Mouse (Mus musculus) forebrain, postnatal 0 days (tissue): ENCODE measurements around the gene Axin2. TPM values are rescaled to one million over a fixed set of nuclear protein-coding genes. Genes with fewer than 3 reads are reported as not detected.

Experiments used
- ATAC-seq: fragments of 200-750 bp; cut with Nextera tagmentation; 2 replicates; pipeline ENCODE4 v1.8.0; 2017; ENCODE audit warnings: mild to moderate bottlenecking, moderate library complexity
- DNase-seq: peaks from one replicate; pipeline ENCODE4 v3.0.0-alpha.2; 2015
- H3K27ac ChIP-seq: fragments of 300-500 bp; sonication (generic); 2 replicates; pipeline ENCODE4 v1.5.1; 2014; ENCODE audit warnings: low read depth, mild to moderate bottlenecking, antibody characterized with exemption, low read length, moderate library complexity, mixed read lengths
- H3K27me3 ChIP-seq: fragments of 300-500 bp; sonication (generic); 2 replicates; pipeline ENCODE4 v1.6.1; 2014; ENCODE audit warnings: mild to moderate bottlenecking, low read length, mixed read lengths; ENCODE audit not compliant: insufficient read depth
- H3K36me3 ChIP-seq: fragments of 300-500 bp; sonication (generic); 2 replicates; pipeline ENCODE4 v1.6.1; 2014; ENCODE audit warnings: mild to moderate bottlenecking, moderate library complexity; ENCODE audit not compliant: insufficient read depth
- H3K4me1 ChIP-seq: fragments of 300-500 bp; sonication (generic); 2 replicates; pipeline ENCODE4 v1.6.1; 2014; ENCODE audit warnings: antibody characterized with exemption; ENCODE audit not compliant: insufficient read depth
- H3K4me2 ChIP-seq: fragments of 300-500 bp; sonication (generic); 2 replicates; pipeline ENCODE4 v1.6.1; 2014; ENCODE audit warnings: low read depth, mild to moderate bottlenecking, moderate library complexity
- H3K4me3 ChIP-seq: fragments of 300-500 bp; sonication (generic); 2 replicates; pipeline ENCODE4 v1.5.1; 2014; ENCODE audit warnings: low read depth, low read length, mixed read lengths
- H3K9ac ChIP-seq: fragments of 300-500 bp; sonication (generic); 2 replicates; pipeline ENCODE4 v1.6.1; 2014; ENCODE audit warnings: mild to moderate bottlenecking
- H3K9me3 ChIP-seq: fragments of 300-500 bp; sonication (generic); 2 replicates; pipeline ENCODE4 v1.6.1; 2016; ENCODE audit warnings: low read length
- CTCF ChIP-seq: sonication (generic); IDR thresholded peaks from 2 replicates; pipeline ENCODE4 v1.5.1; 2016; ENCODE audit warnings: antibody characterized with exemption, control low read depth, low read depth
- WGBS: fragments of 180-500 bp; shearing (Covaris S2); extraction: QIAGEN DNeasy Blood & Tissue Kit; methylation state at CpG from one replicate; pipeline ENCODE4 v1.1.7; 2014; 5-methylcytosine and 5-hydroxymethylcytosine counted together
- polyA plus RNA-seq: library from polyadenylated mRNA; unstranded; fragments of >200 nt; fragmentation: Nextera tagmentation; extraction: Ambion mirVana; gene quantifications from 2 replicates; pipeline ENCODE4 v1.2.1, GENCODE M21; 2015
- total RNA-seq: library from RNA; depleted of rRNA; stranded (reverse); fragments of >200 nt; gene quantifications from 2 replicates; pipeline ENCODE4 v1.2.3, GENCODE M21; 2014

The Axin2 gene
- total and polyA plus RNA-seq, 2 experiments from 2014 or later, result 5.0 to 35.6 TPM

- no peaks in the 10 kb centered on the region for H3K4me1 ChIP-seq
- no peak overlapping the region for H3K4me3 ChIP-seq
- H3K9me3 ChIP-seq, result no peaks in the 10 kb centered on the region
- no peak overlapping the region for H3K27ac ChIP-seq
- no peak overlapping the region for H3K9ac ChIP-seq
- 62% methylated on average over 5 of the region's 5 CpGs for WGBS
- peaks cover 13% of the 10 kb centered on the region; the same call in 1 of the 2 replicates for H3K36me3 ChIP-seq
- ATAC-seq (no peak), DNase-seq (no peak)
- TF ChIP-seq CTCF, result no peak
- no peaks in the 10 kb centered on the region for H3K27me3 ChIP-seq
- no peak overlapping the region for H3K4me2 ChIP-seq
Measured at GRCm38 (mm10) chr11:108952343-108952742, 32.2 kb downstream of the Axin2 start.

- ATAC-seq (no peak), DNase-seq (no peak)
- no peaks in the 10 kb centered on the region for H3K9me3 ChIP-seq
- no peak overlapping the region for H3K4me2 ChIP-seq
- 95% methylated on average over 4 of the region's 4 CpGs for WGBS
- no peaks in the 10 kb centered on the region for H3K4me1 ChIP-seq
- TF ChIP-seq CTCF, result no peak
- H3K9ac ChIP-seq, result no peak overlapping the region
- H3K27ac ChIP-seq, result no peak overlapping the region
- peaks cover 5% of the 10 kb centered on the region; the same call in 1 of the 2 replicates for H3K36me3 ChIP-seq
- H3K4me3 ChIP-seq, result no peak overlapping the region
- no peaks in the 10 kb centered on the region for H3K27me3 ChIP-seq
Measured at GRCm38 (mm10) chr11:108955943-108956342, 35.8 kb downstream of the Axin2 start.

GRCm38 (mm10) chr11:108958349-108958748 is 38.2 kb downstream of the Axin2 start:
- H3K4me3 ChIP-seq, result no peak overlapping the region
- no peak overlapping the region for H3K9ac ChIP-seq
- H3K27ac ChIP-seq, result no peak overlapping the region
- H3K9me3 ChIP-seq, result no peaks in the 10 kb centered on the region
- H3K36me3 ChIP-seq, result no peaks in the 10 kb centered on the region
- no peak for ATAC-seq
- no peaks in the 10 kb centered on the region for H3K4me1 ChIP-seq
- 32% methylated on average over 5 of the region's 5 CpGs for WGBS
- no peaks in the 10 kb centered on the region for H3K27me3 ChIP-seq
- TF ChIP-seq CTCF, result no peak
- no peak for DNase-seq
- no peak overlapping the region for H3K4me2 ChIP-seq

- DNase-seq, result no peak
- H3K4me2 ChIP-seq, result no peak overlapping the region
- H3K4me1 ChIP-seq, result no peaks in the 10 kb centered on the region
- TF ChIP-seq CTCF, result no peak
- no peak overlapping the region for H3K4me3 ChIP-seq
- no peak overlapping the region for H3K9ac ChIP-seq
- no peaks in the 10 kb centered on the region for H3K27me3 ChIP-seq
- WGBS, result 42% methylated on average over 5 of the region's 5 CpGs
- no peaks in the 10 kb centered on the region for H3K36me3 ChIP-seq
- no peaks in the 10 kb centered on the region for H3K9me3 ChIP-seq
- H3K27ac ChIP-seq, result no peak overlapping the region
- ATAC-seq, result no peak
Measured at GRCm38 (mm10) chr11:108959196-108959595, 39.0 kb downstream of the Axin2 start.

- ATAC-seq (no peak), DNase-seq (no peak)
- TF ChIP-seq CTCF, result no peak
- H3K27ac ChIP-seq, result no peak overlapping the region
- no peaks in the 10 kb centered on the region for H3K9me3 ChIP-seq
- H3K27me3 ChIP-seq, result no peaks in the 10 kb centered on the region
- H3K9ac ChIP-seq, result no peak overlapping the region
- no peak overlapping the region for H3K4me3 ChIP-seq
- WGBS, result 1% methylated on average over 11 of the region's 11 CpGs
- H3K4me1 ChIP-seq, result no peaks in the 10 kb centered on the region
- H3K36me3 ChIP-seq, result no peaks in the 10 kb centered on the region
- H3K4me2 ChIP-seq, result no peak overlapping the region
Measured at GRCm38 (mm10) chr11:108961651-108962065, 41.5 kb downstream of the Axin2 start.

GRCm38 (mm10) chr11:108963476-108964232 is 43.5 kb downstream of the Axin2 start:
- ATAC-seq, result no peak
- no peak overlapping the region for H3K4me2 ChIP-seq
- H3K36me3 ChIP-seq, result no peaks in the 10 kb centered on the region
- no peaks in the 10 kb centered on the region for H3K4me1 ChIP-seq
- H3K9ac ChIP-seq, result no peak overlapping the region
- H3K4me3 ChIP-seq, result no peak overlapping the region
- DNase-seq, result no peak
- no peak for TF ChIP-seq CTCF
- no peaks in the 10 kb centered on the region for H3K27me3 ChIP-seq
- H3K9me3 ChIP-seq, result no peaks in the 10 kb centered on the region
- 75% methylated on average over 15 of the region's 15 CpGs for WGBS
- H3K27ac ChIP-seq, result no peak overlapping the region

GRCm38 (mm10) chr11:108965740-108966139 is 45.6 kb downstream of the Axin2 start:
- no peak for TF ChIP-seq CTCF
- Histone ChIP-seq H3K4me2 (no peak overlapping the region), H3K4me1 (no peaks in the 10 kb centered on the region), H3K9ac (no peak overlapping the region), H3K4me3 (no peak overlapping the region), H3K9me3 (no peaks in the 10 kb centered on the region), H3K36me3 (no peaks in the 10 kb centered on the region), H3K27ac (no peak overlapping the region), H3K27me3 (no peaks in the 10 kb centered on the region)
- ATAC-seq (no peak), DNase-seq (no peak)
- 68% methylated on average over 6 of the region's 6 CpGs for WGBS
